ENCODE assay signal across 19 mouse cellular contexts in genomic region chr7:138107471-138108210, GRCm38 (mm10).
DNase-seq lines count a peak whose midpoint lies in the region; TF ChIP-seq lines count a peak whose summit lies in the region.
"Had no signal": no experiment of that assay in that cellular context is flagged by ENCODE, and none has a peak within 500 bp of the region (broad histone marks: within the 10 kb centered on the region; RNA-seq: fewer than 3 reads in every experiment).

No protein-coding gene starts in this region.

- TF ChIP-seq CTCF in lung, adult 2 months (IDR thresholded peaks at IDR 0.05; ENCODE audit: insufficient read depth, low read length) = no peak

- TF ChIP-seq POLR2A in lung, adult 2 months (IDR thresholded peaks at IDR 0.05; ENCODE audit: borderline replicate concordance, extremely low read depth, low read depth, low read length) = no peak

- no peak overlapping the region for H3K4me3 ChIP-seq in lung, adult 2 months (replicated peaks; ENCODE audit: extremely low read depth, low read depth, low read length)
- H3K4me3 ChIP-seq: heart, embryonic 10.5 days; intestine, embryonic 15.5 days; layer of hippocampus, adult 2 months; limb, embryonic 13.5 days; liver, embryonic 13.5 days; midbrain, embryonic 12.5 days had no signal

- 64% methylated on average over 7 of the region's 7 CpGs for WGBS in lung, adult 2 months

- peak; percentile 67 for DNase-seq in heart, adult 11 months
- DNase-seq in heart, postnatal 4 days = no peak
- peak; percentile 20 for DNase-seq in retina, embryonic 14.5 days (ENCODE audit: low spot score)
- DNase-seq in retina, postnatal 1 day = no peak
- DNase-seq in cerebellum, adult 9-10 months = peak; percentile 49
- DNase-seq in urinary bladder, postnatal 14 days (ENCODE audit: low spot score) = no peak
- DNase-seq in lung, adult 2 months = no peak
- no peak for DNase-seq in kidney, postnatal 14 days
- DNase-seq: kidney, adult 8-10 months; kidney, postnatal 25 days; layer of hippocampus, postnatal 36 days; liver, embryonic 13.5 days; lung, embryonic 14.5 days; thymus, postnatal 14 days had no signal

- H3K4me1 ChIP-seq in lung, adult 2 months (ENCODE audit: control insufficient read depth, insufficient read depth, low read length) = no peaks in the 10 kb centered on the region
- H3K4me1 ChIP-seq: intestine, embryonic 15.5 days; limb, embryonic 13.5 days; liver, embryonic 13.5 days; midbrain, embryonic 12.5 days had no signal

Comparison
In these comparisons a context has a peak if more than half of its experiments do, and no peak if none do; other contexts are left out.
1. DNase-seq: peak in heart, adult 11 months (single experiment), retina, embryonic 14.5 days (single experiment) and cerebellum, adult 9-10 months (single experiment); none in heart, postnatal 4 days (single experiment), retina, postnatal 1 day (single experiment), urinary bladder, postnatal 14 days (single experiment), lung, adult 2 months (single experiment) and kidney, postnatal 14 days (single experiment).